Mouse (Mus musculus) 3T3-L1 (cell line): ENCODE measurements around the gene Chrnb4.

Source experiments
- DNase-seq: peaks from one replicate; pipeline ENCODE4 v3.0.0-alpha.2; 2015; ENCODE audit warnings: low read depth, low spot score

The Chrnb4 gene

GRCm38 (mm10) chr9:55048211-55048880, at the start of gene Chrnb4:
Gene Chrnb4, minus strand, starts transcription at chr9:55048779.
- no peak for DNase-seq

GRCm38 (mm10) chr9:55096870-55097269, 48.3 kb upstream of the Chrnb4 start:
- DNase-seq: no peak

GRCm38 (mm10) chr9:55096033-55096432, 47.5 kb upstream of the Chrnb4 start:
- DNase-seq: no peak

DNA sequence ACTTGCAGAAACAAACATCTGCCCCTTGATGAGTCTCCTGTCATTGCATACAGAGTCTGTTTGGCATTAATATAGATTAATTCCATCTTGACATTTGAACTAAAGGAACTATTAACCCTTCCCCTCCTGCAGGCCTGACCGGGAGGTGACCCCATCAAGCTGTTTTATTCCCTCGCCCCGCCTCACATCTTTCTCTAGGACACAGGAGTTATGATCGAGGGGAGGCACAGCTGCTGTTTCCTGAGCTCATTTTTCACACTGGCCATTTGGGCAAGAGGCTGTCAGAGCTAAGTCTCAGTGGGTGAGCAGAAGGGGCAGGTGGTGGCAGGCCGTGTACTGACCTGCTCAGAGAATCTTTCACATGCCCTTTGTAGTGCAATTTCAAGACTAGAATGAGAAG, 41.6 kb upstream of the Chrnb4 start:
- no peak for DNase-seq

GRCm38 (mm10) chr9:55089226-55089625, 40.6 kb upstream of the Chrnb4 start:
- no peak for DNase-seq

DNA sequence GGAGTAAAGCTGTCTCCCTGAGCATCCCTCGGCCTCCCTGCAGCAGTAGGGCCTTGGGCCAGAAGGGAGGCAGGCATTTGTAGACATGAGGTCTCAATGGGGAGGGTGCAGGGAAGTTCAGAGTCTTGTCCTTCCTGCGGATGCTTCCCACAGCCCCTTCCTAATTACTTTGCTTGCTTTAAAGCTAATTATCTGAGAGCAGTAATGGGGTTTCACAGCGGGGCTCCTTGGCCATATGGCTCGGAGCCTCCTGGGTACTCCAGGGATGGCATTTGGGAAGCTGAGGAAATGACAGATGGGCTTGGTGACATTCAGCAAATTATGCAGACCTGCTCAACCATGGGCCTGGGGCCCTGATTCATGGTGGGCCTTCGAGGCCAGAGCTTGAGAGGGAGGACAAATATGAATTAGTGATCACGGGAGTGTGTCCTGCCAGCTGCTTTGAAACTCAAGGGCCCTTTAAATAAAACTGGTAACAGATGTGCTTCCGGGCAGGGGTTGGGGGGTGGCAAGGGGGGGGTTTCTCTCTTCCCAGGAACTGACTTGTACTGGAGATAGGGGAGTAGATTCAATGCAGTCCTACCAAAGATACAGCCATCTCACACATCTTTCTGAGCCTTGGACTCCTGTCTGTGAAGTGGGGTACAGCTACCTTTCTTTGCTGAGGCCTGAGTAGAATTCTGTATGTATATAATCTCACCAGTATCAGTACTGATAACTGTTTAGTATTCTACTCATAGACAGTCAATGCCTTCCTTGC, 34.8 kb upstream of the Chrnb4 start:
- DNase-seq: no peak

DNA sequence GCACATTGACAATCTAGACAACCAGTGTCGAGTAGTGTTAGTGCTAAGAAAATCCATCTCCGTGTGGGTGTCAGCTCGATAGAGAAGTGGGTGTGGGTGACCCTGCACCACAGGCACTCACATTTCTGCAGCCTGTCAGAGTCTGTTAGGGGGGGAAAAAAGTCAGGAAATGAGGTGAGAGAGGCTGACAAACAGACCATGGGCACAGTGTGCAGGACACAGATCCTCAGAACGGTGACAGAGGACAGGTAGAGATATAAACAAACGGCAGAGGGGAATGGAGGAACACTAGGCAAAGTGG, 19.3 kb upstream of the Chrnb4 start:
- no peak for DNase-seq

- no peak for DNase-seq
Observed at GRCm38 (mm10) chr9:55067260-55067964, 18.8 kb upstream of the Chrnb4 start.

DNA sequence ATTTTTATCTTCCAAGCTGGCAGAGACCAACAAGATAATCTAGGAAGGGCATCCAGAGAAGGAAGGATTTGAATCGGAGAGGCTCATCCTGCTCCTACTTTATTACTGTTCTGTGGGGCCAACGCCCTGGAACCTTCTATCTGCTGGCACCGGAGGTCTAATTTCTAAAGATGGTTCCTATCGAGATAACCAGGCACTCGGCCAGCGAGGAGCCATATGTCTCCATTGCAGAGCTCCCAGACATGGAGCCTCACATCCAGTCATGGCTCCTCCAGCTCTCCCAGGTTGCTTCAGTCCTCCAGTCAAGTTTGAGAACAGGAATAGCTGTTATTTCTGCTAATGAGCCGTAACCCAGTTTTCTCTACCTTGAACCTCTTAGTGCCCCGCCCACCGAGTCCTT, 16.7 kb upstream of the Chrnb4 start:
- no peak for DNase-seq

DNA sequence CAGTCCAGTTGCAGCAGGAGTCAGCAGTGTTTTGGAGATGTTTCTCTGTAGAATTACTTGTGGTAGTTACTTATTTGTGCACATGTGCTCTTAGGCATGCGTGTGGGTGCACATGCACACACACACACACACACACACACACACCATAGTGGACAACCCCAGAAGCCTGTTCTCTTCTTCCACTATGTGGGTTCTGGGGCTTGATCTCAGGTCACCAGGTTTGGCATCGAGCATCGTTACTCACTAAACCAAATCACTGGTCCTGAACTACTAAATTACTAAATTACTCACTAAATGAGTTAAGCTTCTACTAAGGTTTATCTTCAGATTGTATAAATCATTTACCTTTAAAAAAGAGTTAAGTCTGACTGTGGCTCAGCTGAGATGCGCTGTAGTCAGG, 9.5 kb upstream of the Chrnb4 start:
- no peak for DNase-seq

DNA sequence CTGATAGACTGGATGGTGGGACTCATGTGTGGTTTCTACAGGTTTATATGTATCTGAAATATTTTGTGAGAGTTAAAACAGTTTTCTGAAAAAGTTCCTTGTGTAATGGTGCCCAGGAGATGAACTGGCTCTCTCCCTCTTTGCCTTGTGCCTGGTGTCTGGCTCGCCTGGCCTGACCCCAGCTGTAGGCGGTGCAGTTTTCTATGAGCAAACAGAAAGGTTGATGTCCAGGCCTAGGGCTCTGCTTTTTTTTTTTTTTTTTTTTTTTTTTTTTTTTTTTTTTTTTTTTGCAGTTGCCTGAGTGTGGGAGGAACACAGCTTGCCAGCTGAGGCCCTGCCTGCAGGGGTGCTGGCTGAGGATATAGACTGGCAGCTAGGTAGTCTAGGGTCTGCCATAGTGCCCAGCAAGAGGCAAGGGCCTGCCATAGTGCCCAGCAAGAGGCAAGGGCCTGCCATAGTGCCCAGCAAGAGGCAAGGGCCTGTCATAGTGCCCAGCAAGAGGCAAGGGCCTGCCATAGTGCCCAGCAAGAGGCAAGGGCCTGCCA, 6.9 kb upstream of the Chrnb4 start:
- no peak for DNase-seq

DNA sequence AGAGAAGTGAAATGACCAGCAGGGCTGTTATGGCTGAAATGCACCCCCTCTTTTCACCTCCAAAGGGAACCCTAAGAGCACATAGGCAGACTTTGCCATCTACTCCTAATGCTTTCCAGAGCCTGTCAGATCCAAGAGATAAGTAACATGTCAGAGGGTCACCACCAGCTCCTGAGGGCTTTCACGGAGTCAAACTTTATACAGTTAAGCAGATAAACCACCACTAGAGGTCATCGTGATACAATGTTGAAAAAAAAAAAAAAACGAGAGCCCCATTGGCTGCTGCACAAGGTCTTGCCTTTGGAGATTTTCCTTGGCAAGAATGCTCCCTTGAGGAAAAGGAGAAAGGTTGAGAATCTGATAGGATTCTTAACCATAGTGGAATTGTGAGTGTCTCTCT, 1.8 kb downstream of the Chrnb4 start:
- DNase-seq: peak; percentile 59

GRCm38 (mm10) chr9:55045001-55045400, 3.6 kb downstream of the Chrnb4 start:
- no peak for DNase-seq

GRCm38 (mm10) chr9:55043688-55044087, 4.9 kb downstream of the Chrnb4 start:
- no peak for DNase-seq

GRCm38 (mm10) chr9:55041389-55041788, 7.2 kb downstream of the Chrnb4 start:
- DNase-seq: no peak

GRCm38 (mm10) chr9:55039983-55040382, 8.6 kb downstream of the Chrnb4 start:
- DNase-seq: no peak

DNA sequence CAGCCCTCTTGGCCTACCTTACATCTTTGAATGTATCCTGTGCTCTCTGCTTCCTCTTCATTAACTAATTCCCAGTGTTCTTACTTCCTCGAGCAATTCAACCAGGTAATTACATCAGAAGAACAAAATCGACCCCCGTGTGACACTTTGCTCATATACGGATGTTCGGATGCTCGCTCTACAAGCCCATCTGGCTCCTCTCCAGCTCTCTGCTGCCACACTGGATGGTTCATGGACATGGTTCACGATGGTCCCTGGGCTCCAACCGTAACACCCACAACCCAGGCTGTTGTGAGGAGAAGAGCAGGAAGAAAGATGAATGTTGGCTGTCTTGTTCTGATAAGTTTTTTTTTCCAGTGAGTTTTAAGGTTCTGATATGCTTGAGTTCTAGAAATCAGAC, 9.6 kb downstream of the Chrnb4 start:
- no peak for DNase-seq

DNA sequence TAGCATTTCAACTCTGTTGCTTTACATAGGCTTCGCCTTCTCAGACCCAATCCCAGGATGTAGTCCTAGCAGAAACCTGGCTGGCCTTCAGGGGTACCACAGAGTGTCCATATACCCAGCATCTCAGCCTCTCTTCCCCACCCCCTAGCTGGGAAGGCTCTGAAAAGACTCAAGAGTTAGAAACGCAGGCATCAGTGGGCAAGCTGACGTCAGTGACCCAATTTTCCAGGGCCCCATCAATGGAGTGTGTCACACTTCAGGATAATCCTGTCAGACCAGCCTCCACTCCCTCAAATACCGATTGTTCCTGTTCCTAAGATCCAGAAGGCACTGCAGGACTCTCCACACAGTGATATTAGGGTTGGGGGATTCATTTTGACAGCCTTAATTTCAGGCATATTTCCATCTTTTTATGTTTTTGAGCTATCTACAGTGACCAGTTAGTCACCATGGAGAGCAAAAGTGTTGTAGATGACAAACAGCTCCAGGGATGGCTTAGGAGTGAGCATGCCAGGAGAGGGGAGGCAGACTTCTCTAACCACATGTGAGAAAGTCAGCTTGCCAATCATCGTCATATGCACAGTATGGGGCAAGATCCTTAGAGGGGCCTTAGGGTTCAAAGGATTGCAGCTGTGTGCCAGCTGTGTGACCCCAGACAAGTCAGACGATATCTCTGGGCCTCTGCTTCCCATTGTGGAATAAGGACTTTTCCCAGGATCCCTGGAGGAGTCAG, 17.0 kb downstream of the Chrnb4 start:
- no peak for DNase-seq

DNA sequence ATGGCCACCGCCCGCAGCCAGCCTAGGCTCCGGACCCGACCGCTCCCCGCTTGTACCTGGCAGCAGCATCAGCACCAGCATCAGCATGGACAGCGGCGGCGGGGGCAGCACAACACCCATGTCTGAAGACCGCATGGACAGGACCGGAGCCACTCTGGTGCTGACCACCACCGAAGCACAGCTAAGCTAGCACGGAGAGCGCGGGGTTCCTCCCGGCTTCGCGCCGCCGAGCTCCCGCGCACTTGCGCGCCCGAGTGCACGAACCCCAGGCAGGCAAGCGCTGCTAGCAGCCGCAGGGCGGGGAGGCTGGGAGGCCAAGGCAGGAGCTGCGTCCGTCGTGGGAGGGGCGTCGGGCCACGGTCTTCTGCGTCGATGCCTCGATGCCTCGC, 22.3 kb downstream of the Chrnb4 start, which contains the start of gene Chrna3:
Chrna3 (minus strand) TSS at position 288 of the 389 bp plus-strand sequence.
- DNase-seq: no peak

GRCm38 (mm10) chr9:55025534-55026274, 22.9 kb downstream of the Chrnb4 start:
- DNase-seq: no peak
